Mouse (Mus musculus) inflammation-experienced regulatory T-cells, adult 6 months (primary cell): ENCODE data around the gene Gm42372. TPM values are rescaled to one million over a fixed set of nuclear protein-coding genes. Genes with fewer than 3 reads are reported as not detected.
A peak's percentile ranks its signal among the peaks of the same experiment; 100 is the strongest.
"Not testable (repeated sequence)": the region's sequence is repeated elsewhere in the genome, so short reads cannot be mapped to it uniquely, and the experiment has no call there.

Source experiments
- ATAC-seq: one replicate; pipeline ENCODE4 v1.8.0; 2017
- polyA plus RNA-seq, 3 experiments: library from polyadenylated mRNA; unstranded; fragments of 100-300 nt; shearing (Covaris generic); gene quantifications; one replicate each; pipeline ENCODE4 v1.2.1; 2017

The Gm42372 gene
- 1 to 10 TPM; 3.7 to 5.7 (median 5.2) TPM for polyA plus RNA-seq

DNA sequence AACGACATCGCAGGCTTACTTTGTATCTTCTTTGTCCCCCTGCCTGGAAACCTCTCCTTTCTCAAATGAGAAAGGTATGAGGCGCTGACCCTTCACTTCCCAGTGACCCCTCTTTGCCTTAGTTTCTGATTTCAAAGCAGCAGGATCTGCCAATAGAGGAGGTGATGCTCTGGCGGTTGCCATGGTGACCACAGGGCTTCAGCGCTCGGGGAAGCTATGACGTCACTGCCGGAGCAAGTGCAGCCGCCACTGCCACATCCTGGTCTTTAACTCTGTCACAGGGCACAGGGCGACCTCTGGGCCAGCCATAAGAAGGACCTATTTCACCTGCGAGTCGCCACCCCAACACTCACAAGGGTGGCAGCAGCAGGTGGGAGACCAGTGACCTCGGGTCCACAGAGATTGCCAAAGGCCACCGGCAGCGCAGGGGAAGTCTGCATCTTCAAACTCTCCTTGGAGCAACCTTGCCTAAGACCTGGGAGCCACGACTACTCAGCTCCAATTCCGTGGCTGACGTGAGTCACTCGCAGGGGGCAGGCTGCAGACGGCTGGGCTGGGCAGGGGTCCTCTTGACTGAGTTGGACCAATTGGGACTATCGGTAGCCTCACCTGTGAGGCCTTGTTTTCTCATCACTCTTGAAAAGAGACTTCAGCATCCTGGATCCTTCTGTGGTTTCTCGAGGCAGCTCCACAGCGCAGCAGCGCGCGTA is at the start of gene Gm42372:
TSS of gene Gm42372 (plus strand) at position 228 of the 710 bp plus-strand sequence.
- peak; percentile 97 for ATAC-seq

DNA sequence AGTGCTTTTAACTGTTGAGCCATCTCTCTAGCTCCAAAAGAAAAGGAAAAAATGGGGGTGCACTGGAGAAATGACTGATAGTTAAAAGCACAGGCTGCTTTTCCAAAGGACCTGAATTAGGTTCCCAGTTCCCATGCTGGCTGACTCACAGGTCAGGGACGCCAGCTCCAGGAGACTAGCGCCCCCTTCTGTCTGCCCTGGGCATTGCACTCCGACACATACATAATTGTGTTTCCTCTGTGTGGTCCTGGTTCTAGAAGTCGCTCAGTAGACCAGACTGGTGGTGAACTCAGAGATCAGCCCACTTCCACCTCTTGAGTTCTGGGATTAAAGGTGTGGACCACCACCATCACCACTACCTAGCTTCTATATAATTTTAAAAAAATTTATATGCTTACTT is 45.6 kb upstream of the Gm42372 start:
- no peak for ATAC-seq

DNA sequence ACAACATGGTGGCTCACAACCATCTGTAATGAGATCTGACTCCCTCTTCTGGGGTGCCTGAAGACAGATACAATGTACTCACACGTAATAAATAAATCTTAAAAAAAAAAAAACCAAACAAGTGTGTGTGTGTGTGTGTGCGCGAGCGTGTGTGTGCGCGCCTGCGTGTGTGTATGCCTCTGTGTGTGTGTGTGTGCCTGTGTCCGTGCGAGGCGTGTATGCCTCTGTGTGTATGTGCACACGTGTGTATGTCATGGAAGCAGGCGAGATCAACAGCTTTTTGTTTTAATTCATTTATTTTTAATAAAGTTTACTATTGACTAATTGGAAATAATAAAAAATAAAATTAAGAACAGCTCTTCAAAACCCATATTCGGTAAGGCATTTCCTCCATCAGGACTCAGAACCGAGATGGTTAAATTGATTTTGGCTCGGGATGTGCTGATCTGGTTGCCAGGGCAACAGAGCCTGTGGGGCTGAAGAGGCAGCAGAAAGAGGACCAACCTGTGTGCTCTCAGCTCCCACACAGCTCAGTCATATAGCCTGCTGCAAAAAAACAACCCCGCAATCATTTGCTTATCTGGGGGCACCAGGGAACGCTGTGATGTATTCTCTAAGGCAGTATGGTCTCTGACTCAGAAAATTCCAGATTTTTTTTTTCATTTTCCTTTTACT is 44.6 kb upstream of the Gm42372 start:
- no peak for ATAC-seq

DNA sequence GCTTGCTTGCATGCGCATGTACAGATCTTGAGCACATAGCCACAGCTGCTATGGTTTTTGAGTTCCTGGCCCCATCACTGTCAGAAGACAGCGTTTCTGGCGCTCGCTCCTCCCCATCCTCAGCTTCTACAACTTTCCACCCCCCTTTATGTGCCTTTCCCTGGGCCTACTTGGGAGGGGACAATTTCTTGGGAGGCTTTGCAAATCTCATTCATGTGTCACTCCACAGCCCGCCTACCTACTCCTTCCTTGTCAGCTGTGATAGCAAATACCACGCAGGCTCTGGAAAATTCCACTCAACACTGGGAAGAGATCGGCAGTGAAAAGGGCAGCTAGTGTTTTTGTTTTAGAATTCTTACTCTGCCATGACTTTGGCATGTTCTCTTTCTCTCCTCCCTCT is 42.6 kb upstream of the Gm42372 start:
- ATAC-seq = no peak

DNA sequence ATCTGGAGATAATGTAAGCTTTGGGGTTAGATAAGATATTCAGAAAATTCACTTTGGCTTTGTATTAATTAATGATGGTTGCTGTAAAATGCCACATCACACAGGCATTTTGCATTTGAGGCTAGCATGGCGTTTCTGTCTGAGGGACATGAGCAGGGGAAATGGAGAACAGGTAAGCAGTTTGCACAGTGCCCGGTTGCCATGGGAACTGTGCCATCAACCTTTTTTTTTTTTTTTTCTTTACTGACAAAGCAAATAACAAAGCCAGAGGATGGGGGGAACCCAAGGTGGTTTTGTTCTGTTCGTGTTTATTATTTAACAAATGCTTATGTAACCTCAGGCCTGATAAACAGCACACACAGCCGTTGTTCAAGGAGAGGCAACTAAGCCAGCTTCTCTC is 40.0 kb upstream of the Gm42372 start:
- no peak for ATAC-seq

DNA sequence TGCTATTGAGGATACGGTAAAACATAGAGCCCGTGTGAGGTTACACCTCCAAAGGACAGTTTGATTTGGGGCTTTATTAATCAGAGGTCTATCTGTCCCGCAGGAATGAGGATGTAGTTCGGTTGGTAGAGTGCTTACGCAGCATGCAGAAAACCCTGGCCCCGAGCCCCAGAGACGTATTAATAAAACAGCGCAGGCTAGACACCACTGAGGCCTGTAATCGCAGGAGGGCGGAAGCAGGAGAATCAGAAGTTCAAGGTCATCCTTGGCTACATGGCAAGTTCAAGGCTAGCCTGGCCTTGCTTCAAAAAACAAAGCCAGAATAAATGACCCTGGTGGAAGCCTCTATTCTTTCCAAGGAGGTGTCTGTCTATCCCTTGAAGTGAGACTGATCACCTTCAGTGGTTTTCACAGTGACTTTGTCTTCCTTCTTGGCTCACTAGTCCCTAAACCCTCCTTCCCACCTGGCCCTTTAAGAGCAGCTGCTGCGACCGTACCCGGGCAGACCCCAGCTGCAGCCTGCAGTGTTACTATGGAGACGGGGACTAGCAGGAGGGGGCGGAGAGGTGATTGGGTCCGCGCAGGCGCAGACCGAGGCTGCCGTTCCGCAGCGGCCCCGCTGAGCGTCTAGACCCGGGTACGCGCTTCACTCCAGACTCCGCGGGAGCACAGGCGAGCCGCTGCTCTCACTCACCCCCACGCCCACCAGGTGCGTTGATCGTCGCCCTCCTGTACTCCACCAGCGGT is 38.7 kb upstream of the Gm42372 start, which contains the start of gene Pnmal2:
TSS of gene Pnmal2 (plus strand) at position 622 of the 747 bp plus-strand sequence.
- no peak for ATAC-seq

DNA sequence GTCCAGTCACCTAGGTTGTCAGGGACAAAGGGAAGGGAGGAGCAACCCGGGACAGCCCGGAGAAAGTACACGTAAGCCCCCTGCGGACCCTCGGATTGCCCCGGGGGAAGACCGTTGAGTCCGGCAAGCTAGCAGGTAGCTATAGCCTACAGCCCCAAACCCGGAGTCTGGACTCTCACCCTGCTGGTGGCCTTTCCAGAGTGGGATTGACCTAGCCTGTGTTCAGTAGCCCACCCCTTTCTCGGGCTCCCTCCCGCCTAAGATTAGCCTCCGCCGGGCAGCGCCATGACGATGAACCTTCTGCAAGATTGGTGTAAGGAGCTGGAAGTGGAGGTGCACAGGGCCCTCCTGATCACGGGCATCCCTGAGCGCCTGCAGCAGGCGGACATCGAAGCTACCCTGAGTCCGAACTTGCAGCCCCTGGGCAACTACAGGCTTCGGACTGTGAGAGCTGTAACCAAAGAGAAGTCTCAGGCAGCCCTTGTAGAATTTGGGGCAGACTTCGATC is 38.0 kb upstream of the Gm42372 start:
- no peak for ATAC-seq

DNA sequence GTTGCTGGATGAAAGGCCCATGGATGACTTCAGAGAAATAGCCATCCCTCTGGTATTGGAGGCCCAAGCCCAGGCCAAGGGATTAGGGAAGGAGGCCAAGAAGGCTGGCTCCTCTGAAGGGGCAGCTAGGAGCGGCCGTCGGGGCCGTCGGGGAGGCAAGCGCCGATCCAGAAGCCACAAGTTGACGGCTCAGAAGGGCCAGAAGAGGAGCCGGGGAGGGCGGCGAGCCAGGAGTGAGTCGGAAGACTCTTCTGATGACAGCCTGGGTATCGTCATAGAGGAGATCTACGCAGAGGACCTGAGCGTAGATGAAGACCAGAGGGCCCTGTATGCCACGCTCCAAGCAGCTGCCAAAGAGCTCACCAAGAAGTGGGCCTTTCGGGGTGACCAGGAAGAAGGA is 37.5 kb upstream of the Gm42372 start:
- no peak for ATAC-seq

DNA sequence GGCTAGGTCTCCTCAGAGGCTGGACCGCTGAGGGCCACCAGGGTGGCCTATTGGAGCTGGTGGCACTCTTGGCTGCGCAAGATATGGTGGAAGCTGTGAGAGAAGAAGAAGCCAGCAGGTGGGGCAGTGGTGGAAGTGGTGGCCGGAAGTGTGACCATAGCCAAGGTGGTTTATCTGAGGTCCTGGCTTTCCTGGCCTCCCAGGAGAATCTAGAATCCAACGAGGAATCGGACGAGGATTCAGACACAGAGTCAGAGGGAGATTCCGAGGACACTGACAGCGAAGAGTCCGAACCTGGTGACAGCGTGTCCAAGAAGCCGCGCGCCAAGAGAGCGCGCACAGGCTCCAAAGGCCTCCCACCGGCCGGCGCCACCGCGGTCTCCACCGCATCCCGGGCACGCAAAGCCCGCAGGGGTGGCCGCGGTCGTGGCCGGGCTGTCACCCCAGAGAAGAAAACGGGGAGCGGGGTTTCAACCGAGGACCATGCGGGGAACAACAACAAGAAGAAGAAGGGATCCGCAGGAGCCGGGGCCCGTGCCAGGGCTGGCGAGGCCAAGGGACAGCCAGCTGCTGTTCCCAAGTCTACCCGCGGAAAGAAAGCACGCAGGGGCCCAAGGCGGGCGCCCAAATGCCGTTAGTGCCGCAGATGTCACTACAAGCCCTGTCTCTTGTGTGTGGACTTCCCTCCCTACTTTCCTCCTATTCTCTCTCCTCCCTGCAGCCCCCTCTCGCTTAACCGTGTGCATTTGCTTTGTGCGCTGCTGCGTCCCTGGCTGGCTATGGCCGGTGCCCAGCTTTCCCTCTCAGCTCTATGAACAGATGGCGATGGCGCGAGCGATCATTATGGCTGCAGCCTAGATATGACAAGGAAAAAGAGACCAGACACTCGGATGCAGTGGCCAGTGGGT is 36.2 kb upstream of the Gm42372 start:
- ATAC-seq = no peak

DNA sequence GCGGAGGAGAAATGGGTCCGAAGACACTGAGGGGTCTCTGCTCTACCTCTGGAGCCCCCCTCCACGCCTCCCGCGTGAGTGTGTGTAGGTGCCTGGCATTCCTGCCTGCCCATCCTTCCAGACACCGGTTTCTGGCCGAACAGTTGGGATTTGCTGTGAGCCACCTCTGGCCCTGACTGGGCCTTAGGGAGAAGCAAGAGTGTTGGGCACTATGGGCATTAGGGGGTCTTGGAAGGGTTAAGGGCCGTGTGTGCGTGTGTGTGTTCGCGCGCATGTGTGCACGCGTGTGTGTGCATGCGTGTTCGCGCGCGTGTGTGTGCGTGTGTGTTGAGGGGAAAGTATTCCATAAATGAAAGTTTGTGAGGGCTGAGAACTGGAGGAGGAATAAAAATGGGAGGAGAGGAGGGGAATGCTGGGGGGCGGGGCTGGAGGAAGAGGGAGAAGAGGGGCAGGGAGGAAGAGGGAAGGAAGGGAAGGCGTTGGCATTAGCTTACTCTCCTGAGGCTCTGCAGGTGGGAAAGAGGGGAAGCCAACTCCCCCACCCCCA is 35.5 kb upstream of the Gm42372 start:
- ATAC-seq = no peak

DNA sequence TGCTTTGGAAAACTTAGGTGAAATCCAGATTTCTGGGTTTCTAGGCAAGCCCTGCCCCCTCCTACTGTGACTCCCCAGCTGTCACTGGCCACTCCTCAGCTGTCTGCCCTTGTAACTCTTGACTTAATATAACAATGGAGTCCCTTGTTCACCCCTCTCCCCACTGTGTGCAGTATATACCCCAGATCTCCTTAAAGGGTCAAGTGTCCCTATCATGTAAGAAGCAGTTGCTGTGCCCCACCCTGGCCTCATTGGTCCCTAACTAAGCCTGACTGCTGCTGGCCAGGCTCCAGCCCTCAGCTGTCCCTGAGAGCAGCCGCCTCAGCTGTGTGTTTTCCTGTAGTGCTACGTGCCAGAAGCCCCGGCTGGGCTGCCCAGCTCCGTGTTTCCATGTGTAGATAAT is 34.9 kb upstream of the Gm42372 start:
- ATAC-seq = no peak

DNA sequence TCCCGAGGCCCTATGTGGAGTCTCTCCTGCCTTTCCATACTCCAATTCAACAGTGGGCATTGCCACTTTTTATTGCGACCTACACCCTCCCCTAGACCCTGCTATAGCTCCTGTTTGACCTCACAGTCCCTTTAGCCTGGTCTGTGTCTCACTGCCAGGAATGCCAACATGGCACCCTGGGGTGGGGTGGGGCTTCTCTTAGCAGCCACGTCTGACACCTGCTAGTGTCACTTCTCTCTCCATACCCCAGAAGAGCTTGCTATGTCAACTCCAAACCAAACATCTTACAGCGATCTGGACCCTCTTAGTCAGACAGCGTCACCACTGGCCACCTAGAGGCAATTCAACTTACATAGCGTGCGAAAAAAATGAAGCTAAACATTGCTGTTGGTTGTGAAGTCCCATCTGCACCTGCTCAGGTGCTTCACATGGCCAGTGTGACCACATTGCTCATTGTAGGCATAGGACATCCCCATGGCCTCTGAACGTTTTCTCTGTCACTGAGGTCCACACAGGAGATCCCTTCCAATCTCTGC is 33.9 kb upstream of the Gm42372 start:
- no peak for ATAC-seq

DNA sequence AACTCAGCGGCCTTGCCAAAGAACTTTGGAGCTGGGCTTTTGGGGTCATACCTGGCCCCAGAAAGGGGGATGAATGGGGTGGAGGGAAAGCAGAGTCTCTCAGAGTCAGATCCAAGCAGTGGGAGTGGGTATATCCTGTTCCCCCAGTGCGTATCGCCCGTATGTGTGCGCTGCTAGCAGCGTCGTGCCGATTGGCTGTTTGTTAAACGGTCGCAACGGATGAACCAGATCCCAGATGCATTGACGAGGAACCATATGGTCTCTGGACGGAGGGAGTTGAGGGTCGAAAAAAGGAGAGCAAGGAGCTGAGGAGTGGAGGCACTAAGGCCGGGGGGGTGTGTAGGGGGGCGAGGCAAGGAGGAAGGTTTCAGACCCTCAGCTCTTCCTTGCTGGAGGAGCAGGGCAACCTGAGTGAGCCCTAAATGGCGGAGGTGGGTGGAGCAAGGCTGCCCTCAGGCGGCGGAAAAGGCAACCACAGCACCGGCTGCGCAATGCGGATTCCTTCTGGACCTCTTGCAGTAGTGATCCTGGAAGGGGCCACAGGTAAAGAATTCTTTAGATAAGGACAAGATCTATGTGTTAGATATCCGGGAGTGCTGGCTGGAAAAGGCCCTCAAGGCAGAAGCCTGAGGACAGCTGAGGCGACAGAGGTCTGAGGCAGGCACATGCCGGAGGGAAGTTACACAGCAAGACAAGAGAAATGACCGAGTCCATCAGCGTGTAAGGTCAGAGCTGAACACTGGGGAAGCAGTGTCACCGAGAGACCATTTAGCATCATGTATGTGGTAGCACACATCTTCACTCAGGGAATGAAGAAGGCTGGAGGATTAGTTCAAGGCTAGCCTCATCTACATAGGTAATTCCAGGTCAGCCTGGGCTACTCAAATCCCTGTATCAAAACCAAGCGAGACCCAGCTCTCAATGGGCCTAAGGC is 32.7 kb upstream of the Gm42372 start:
- peak; percentile 69 for ATAC-seq

DNA sequence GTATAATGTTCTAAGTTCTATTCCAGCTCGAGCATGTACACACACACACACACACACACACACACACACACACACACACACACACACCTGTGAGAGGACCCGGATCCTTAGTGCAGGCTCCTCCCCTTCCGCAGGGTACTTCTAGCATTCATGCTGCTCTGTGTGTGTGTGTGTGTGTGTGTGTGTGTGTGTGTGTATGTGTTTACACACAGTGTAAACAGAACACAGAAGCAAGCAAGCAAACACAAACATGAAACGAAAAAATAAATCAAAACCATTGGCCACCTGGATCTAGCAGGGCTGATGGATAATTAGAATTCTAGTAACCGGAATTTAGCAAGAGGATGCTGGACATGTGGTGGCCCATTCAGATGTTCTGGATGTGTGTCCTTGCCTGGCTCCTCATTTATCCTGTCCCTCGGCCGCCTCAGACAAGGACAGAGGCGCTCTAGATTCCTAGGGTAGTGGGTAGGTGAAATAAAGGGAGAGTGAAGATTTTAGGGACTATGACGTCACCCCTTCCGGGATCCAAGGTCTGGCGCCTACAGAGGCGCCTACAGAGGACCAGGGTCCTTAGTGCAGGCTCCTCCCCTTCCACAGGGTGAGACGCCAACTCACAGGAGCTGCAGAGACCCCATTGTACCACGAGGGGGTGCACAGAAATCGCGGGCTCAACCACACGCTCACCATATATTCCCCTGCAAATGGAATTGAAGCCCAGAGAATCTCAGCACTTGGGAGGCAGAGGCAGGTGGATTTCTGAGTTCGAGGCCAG is 31.8 kb upstream of the Gm42372 start:
- peak; percentile 91 for ATAC-seq

DNA sequence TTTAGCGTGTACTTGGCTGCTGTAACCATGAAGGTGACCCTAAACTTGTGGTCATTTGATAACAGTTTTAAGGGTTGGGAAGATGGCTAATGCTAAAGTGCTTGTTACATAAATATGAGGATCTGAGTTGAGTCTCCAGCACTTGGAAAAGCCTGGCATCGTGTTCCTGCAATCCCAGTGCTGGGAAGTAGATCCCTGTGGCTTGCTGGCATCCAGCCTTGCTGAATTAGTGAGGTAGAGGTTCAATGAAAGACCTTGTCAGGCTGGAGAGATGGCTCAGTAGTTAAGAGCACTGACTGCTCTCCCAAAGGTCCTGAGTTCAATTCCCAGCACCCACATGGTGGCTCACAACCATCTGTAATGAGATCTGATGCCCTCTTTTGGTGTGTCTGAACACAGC is 29.1 kb upstream of the Gm42372 start:
- not testable (repeated sequence) for ATAC-seq

DNA sequence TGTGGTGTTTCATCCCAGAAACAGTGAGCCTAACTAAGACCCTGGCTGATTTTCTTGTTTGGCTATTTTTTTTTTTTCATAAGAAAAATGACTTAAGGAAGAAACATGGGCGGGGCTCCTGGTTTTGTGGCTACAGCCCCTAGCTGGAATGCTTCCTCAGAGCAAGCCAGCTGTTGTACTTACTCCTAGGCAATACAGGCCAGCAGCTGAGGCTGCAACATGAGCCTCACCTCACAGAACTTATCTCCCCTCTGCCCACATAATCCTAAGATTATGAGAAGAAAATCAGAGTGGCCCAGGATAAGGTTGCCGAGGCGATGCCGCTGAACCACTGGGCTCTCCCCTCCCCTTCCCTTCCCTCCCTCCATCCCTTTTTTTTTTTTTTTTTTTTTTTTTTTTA is 27.2 kb upstream of the Gm42372 start:
- ATAC-seq = no peak

DNA sequence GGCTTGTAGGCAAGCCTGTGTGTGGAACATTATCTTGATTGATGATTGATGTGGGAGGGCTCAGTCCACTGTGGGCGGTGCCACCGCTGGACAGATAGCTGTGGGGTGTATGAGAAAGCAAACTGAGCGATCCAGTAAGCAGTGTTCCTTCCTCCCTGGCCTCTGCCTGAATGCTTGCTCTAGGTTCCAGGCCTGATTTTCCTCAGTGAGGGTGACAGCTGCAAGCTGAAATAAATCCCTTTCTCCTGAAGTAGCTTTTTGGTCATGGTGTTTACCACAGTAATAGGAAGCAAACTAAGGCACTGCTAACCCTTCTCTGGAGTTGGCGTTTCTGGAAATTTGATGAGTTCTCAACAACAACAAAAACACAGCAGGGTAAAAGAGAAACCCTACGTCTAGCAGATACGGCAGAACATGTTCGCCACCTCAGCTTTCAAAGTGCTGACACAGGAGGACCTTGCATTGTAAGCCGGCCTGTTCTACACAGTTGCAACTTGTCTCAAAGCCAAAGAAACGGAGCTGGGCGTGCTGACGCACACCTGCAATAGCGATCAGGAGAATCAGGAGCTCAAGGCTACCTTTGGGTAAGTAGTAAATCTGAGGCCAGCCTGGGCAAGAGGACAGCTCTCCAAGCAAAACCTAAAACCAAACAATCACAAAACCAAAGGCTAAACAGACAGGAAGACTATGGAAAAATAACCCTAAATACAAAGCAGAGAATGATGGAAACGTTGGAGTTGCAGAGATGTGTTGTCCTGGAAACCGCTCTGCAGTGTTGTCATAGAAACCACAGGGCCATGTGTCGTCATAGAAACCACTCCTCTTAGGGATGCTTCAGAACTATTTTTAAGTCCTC is 26.2 kb upstream of the Gm42372 start:
- ATAC-seq = no peak

DNA sequence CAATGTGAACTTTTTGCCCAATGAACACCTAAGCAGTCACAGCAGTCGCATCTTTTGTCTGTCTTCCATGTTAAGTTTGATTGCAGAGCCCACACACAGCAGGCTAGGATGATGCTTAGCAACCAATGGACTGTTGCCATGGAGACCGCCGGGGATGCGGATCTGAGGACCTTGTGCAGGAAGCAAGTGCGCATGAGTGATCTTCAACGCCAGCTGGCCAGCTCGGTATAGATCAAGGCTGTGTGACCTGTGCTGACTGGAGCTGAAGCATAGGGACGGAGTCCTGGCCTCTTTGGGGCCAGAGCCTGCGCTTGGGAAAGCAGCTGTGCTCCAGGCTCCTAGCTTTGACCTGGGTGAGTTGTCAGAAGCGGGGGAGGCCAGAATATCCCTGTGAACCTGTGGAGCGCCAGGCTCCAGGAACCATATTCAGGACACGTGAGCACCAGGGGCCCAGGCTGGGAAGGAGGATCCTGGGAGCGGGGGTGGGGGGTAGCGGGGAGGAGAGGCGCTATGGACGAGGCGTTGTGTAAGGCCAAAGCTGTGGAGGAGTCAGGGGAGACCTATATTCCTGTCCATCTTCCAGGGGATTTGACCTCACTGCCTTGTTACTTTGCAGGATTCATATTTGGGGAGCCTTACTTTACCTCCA is 23.2 kb upstream of the Gm42372 start, which contains the start of gene Pnmal1:
TSS of gene Pnmal1 (plus strand) at position 141 of the 649 bp plus-strand sequence.
- no peak for ATAC-seq
